Mouse (Mus musculus): ENCODE data around the gene Enc1.

GRCm38 (mm10) chr13:97215563-97215962 is 25.3 kb upstream of the Enc1 start:
- TF ChIP-seq CTCF (IDR thresholded peaks at IDR 0.05; ENCODE audit: control insufficient read depth, insufficient read depth, low read length): no peak
- no peak for TF ChIP-seq POLR2A (IDR thresholded peaks at IDR 0.05; ENCODE audit: borderline replicate concordance, control insufficient read depth, low read depth, low read length)

Data from bone marrow, adult 2 months (tissue).